Mouse (Mus musculus) skeletal muscle tissue, postnatal 0 days (tissue): ENCODE measurements around the gene Gm49673. TPM values are rescaled to one million over a fixed set of nuclear protein-coding genes. Genes with fewer than 3 reads are reported as not detected.

Experiments used
- polyA plus RNA-seq: library from polyadenylated mRNA; unstranded; fragments of >200 nt; fragmentation: Nextera tagmentation; extraction: Ambion mirVana; gene quantifications from 2 replicates; pipeline ENCODE4 v1.2.1, GENCODE M21; 2015

Gm49673 gene
- 0.08 TPM in 1 of 2 replicates, not detected in the other for polyA plus RNA-seq

DNA sequence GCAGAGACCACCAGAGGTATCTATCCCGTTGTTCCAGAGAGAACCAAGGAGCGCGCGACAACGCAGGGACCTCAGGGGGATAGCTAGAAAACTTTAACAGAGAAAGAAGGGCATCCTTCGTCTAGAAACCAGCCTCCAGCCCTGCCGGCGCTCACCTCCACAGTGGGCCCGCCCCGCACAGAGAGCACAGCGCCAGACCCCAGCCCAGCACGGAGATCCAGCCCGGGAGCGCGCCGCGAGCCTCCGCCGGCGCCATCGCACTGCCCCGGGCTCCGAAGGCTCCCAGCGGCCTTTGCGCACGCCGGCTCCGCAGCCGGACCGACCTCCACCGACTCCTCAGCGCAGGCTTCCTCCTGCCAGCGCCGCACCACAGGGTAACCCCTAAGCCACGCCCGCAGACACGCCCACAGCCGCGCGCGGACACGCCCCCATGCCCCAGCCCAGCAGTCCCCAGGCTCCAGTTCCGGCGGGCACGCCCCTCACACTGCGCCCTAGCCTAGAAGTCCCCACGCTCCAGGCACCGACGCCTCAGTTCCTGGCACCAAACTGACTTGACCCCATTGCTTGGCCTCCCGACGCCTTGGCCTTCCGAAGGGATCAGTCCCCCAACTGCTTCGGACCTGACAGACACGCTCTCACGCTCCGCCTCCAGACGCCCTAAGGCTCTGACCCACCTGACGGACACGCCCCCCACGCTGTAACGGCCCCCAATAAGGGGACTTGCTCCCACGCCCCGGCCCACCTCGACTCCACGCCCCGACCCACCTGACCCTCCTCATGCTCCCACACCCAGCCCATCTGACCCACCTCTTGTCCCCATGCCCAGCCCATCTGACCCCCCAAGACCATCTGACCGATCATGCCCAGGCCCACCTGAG is at the start of gene Gm49673, which contains the start of gene Rnaset2a:
Gm49673 (minus strand) TSS at position 350 of the 878 bp plus-strand sequence.
Rnaset2a (minus strand) TSS at position 659 of the 878 bp plus-strand sequence.

DNA sequence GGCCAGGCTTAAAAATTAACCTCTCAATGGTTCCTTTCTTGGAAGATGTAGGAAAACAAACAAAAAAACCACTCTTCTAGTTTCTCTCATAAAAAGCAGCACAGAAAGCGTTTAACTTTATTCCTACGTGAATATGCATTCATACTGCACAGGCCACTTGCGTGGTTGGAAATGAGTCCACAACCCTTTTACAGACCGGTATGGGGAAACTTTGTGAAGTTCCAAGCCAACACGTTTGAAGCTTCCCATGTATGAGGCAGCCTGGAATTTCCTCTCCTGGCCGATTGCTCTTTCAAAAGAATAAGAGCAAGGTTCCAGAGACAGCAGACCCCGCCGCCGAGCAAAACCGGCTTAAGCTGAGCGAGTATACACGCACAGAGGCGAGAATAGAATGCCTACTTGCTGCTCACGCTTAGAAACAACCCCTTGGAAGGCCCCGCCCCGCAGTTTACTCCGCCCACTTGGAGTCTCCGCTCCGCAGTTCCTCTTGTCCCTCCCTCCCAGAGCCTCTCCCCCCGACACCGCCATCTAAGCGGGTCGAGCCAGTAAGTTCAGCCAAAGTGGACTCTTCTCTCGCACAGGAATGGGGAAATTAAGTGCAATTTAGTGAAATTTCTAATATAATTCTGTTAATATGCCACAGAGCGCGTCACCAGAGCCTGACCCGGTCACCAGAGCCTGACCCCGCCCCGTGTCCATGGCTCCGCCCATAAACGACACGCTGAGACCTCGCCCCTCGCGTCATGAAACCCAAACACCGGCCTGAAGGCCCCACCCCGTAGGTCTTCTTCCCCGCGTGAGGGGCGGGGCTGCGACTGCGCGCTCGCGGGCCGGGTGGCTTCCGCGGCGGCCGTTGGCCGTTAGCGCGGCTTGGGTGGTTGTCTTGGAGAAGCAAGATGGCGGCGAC is 17.4 kb upstream of the Gm49673 start, which contains the start of gene Fgfr1op:
Fgfr1op (plus strand) TSS at position 801 of the 907 bp plus-strand sequence.

Other genes with a start within 250 kb of the Gm49673 start
- 0.21 and 0.27 TPM in 2 replicates for gene Tagap, start 221.8 kb downstream of the Gm49673 start, polyA plus RNA-seq
- gene Rsph3a, start 202.2 kb downstream of the Gm49673 start, polyA plus RNA-seq, result 43.7 and 46.3 TPM in 2 replicates
- gene Rnaset2a, start 309 bp upstream of the Gm49673 start, polyA plus RNA-seq, result 42.7 and 43.2 TPM in 2 replicates
- gene Fgfr1op, start 17.7 kb upstream of the Gm49673 start, polyA plus RNA-seq, result 19.1 and 20.5 TPM in 2 replicates
- 0.13 TPM in 1 of 2 replicates, not detected in the other for gene Ccr6, start 88.3 kb upstream of the Gm49673 start, polyA plus RNA-seq
- 553 and 568 TPM in 2 replicates for gene Mpc1, start 135.1 kb upstream of the Gm49673 start, polyA plus RNA-seq
- 45.4 and 54.9 TPM in 2 replicates for gene Sft2d1, start 163.3 kb upstream of the Gm49673 start, polyA plus RNA-seq
- gene Prr18, start 189.7 kb upstream of the Gm49673 start, polyA plus RNA-seq, result not detected in 2 replicates
- not detected in 2 replicates for gene T2, start 208.2 kb upstream of the Gm49673 start, polyA plus RNA-seq